Mouse (Mus musculus) left cerebral cortex, adult 8-10 months (tissue): ENCODE measurements around the gene Ccl2. TPM values are rescaled to one million over a fixed set of nuclear protein-coding genes. Genes with fewer than 3 reads are reported as not detected.

Source experiments
- DNase-seq, 2 experiments: peaks; one replicate each; pipeline ENCODE4 v3.0.0; 2022; ENCODE audit warnings: low spot score in 2 of 2
- total RNA-seq, 4 experiments: library from RNA; stranded (reverse); gene quantifications; 2 replicates each; pipeline ENCODE4 v1.2.4; 2022

The Ccl2 gene
- total RNA-seq, 4 experiments from 2014 or later = not detected

DNA sequence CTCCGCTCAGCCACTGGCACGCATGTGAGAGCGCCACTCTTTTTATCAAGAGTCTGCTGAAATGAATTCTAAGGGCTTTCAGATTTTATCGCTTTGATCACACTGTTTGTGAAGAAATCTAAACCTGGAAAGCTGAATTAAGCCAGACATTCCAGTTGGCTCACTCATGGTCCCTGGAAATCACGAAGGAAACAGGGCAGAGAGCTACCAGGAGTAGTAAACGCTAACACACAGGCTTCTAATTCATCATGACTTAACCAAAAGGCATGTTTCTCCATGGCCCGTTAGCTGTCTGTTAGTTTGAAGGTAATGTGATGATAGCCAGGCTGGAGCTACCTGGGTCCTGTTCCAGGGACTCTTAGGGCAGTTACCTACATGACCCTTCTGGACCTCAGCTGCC is 925 bp upstream of the Ccl2 start:
- no peak for DNase-seq

DNA sequence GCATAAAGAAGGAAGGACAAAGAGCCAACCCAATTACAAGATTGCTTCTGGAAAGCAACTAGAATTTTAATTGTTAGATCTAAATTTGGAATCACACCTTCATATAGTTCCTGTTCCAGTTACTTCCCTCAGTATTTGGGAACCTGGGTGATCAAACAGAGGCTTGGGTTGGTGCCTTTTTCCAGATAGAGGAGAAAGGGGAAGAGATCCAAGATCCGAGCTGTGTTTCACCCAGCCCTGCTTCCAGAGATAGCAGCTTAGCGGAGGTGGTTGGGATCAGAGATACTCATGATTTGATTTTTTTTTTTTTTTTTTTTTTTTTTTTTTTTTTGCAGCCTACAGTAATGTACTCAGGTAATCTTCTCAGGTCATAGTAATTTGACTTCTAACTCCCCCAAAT is 486 bp downstream of the Ccl2 start:
- no peak for DNase-seq

DNA sequence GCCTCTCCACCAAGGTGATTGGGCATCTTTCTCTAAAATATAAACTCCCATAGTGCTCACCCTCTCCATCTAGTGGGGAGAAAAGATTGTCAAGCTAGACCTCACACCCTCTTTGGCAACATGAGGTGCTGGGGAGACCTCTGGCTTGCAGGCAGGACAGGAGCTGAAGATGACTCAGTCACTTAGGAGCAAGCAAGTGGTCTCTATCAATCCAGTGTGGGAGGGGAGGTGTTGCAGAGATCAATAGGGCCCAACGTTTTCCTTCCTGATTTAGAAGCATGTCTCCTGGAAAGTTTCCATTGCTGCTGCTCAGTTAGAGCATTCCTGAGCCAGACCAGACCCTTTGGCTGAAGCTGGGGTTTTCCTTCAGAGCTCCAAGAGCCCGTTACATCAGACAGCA is 3.2 kb downstream of the Ccl2 start, which contains the start of gene Gm17268:
Gene Gm17268, minus strand, starts transcription at position 28 of the 400 bp plus-strand sequence.
- no peak for DNase-seq

DNA sequence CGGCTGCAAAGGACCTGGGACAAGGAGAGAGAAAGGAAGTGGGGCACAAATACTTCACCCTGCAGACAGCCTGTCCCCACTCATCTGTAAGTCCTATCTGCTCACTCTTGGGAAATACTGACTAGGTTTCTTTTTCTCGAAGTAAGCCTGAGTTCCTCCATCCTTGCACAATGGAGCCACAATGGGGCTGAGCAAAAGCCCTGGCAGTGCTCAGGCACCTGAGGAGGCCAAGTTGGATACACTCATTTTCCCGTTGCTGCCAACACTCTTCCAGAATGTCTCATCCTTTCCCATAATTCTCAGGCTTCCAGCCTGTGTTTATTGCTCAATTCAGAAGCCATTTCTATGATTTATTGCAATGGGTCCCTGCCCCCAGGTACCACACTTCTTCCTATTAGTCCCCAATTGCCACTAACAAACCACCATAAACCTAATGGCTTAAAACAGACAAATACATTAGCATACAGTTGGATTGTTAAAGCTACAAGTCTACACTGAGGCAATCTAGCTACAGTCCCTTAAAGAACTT is 3.8 kb downstream of the Ccl2 start:
- no peak for DNase-seq

DNA sequence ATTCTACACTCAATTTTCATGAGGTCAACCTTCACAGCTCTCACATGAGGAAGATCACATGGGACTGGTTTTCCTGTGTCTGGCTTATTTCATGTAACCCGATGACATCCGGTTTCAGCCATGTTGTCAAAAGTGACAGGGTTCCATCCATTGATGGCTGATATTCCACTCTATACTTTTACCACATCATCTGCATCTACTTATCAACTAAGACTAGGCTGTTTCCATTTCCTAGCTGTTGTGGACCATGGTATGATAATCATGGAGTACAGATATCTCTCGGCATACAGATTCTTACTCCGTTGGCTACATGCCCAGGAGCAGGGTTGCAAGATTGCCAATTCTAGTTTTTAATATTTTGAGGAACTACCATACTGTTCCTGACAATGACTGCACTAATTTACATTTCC is 6.3 kb downstream of the Ccl2 start:
- no peak for DNase-seq

DNA sequence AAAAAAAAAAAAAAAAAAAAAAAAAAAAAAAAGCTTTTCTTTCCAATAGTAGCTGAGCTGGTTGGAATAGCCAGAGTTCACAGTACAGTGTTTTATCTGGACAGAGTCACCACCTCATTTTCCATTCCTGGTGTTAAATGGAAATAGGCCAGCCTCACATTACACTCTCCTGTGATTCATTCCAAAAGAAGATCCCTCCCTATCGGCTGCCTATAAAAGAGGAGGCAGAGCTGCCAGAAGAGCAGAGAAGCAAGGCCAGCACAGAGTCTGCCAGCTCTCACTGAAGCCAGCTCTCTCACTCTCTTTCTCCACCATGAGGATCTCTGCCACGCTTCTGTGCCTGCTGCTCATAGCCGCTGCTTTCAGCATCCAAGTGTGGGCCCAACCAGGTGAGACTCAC is 10.1 kb downstream of the Ccl2 start, which contains the start of gene Ccl7:
Gene Ccl7, plus strand, starts transcription at position 242 of the 400 bp plus-strand sequence.
- DNase-seq = no peak

DNA sequence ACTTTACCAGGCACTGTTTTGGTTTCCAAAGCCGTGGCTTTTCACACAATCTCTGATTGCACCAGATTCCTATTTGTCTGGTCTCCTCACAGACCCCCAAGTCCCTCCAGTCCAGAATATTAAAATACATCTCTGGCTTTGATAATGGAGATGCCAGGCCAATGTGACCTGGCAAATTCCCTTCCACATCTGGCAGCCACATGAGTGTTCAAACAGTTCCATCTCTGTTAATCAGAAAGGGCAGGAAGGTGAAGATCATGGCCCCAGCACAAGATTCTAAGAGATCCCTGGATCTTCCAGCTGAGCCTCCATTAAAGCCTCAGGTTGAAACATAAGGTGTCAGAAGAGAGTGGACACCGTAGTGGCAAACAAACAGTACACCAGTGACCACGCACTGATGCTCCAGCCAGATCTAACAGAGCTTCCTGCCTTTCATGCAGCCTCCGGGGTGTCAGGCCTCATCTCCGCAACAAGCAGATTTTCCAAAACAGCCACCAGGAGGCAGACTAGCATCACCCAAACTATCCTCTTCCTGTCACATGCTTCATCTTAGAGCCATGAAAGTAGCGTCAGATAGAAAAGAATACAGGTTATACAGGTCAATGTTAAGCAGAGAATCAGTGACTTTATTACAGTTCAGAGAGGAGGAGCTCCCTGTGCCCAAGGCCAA is 12.5 kb downstream of the Ccl2 start:
- no peak for DNase-seq

DNA sequence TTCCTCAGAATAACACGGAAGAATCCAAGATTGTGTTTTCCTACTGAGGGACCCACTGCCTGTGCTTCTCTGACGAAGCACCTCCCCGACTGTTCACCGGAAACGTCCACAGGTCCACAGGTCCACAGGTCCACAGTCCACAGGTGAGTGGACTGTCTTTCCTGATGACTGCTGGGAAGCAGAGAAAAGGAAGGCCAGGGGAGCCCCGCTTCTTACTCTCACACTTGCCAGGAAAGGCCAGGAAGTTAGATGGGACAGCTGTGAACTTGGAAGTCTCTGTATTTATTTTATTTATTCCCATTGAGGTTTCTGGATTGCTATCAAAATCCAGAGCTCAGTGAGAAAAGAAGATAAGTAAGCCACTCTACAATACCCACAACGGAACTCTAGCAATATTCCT is 18.5 kb downstream of the Ccl2 start:
- DNase-seq = no peak

DNA sequence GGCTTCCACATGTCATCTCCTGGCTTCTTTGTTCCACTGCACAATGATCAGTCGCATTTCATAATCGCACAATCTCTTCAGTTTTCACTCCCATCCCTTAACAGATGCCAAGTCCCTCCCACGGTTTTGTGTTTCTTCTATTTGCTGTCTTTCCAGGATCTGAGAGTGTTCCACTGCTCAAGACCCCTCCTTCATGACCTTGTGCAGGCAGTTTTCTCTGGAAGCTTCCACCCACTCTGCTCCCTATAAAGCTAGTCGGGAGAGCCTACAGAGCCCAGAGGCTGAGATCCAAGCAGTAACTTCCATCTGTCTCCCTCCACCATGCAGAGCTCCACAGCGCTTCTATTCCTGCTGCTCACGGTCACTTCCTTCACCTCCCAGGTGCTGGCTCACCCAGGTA is 22.3 kb downstream of the Ccl2 start, which contains the start of gene Ccl11:
Gene Ccl11, plus strand, starts transcription at position 178 of the 400 bp plus-strand sequence.
- DNase-seq = peak in 1 of 2 experiments; percentile 30

DNA sequence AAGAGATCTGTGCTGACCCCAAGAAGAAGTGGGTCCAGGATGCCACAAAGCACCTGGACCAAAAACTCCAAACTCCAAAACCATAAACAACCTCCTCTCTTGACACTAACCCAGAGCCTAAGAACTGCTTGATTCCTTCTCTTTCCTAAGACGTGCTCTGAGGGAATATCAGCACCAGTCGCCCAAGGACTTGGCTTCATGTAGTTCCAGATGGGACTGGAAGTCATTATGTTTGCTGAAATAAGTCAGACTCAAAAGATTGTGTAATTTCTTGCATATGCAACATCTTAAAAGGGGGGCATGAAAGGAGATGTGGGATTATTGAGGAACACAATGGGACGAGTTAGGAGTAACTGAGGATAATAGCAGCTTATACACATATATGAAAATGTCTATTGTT is 26.9 kb downstream of the Ccl2 start:
- DNase-seq = no peak

DNA sequence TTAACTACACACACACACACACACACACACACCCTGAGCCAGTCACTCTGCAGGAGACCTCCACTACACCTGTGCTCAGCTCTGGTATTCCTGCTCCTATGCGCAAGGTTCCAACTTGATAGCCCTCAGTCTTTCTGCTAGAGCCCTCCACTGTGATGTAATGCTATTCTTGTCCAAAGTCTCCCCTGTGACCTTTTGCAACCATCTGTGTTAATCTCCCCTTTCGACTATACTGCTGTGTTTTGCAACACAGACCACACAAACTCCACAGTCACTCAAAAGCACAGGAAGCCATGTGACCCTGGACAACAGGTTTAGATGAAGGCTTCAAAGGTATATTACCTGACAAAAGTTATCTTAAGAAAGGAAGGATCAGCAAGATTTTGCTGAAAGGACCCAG is 28.1 kb downstream of the Ccl2 start:
- no peak for DNase-seq

DNA sequence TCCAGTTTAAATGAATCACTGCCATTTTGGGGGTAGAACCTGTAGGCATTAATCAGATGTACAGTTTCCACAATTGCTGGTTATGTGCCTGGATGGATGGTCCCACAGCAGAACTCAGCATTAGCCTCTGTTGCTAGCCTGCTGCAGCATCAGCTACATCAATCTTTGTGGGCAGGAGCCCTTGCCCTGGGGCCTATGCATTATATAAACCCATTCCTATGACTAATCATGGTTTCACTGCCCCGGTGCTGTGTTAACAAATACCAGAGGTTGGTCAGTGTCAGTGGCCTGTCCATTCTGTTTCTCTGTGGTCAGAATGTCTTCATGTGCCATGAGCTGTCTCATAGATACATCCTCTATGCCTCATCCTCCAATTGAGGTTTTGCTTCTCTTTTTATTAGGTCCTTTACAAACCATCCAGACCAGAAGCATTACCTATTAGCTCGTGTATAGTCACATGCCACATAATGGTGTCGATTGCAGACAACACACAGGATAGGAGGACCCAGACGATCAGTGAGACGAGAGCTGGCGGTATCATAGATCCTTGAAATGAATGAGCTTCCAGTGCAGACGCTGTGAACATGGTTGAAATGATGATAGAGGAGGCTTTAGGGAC is 31.7 kb downstream of the Ccl2 start:
- no peak for DNase-seq

DNA sequence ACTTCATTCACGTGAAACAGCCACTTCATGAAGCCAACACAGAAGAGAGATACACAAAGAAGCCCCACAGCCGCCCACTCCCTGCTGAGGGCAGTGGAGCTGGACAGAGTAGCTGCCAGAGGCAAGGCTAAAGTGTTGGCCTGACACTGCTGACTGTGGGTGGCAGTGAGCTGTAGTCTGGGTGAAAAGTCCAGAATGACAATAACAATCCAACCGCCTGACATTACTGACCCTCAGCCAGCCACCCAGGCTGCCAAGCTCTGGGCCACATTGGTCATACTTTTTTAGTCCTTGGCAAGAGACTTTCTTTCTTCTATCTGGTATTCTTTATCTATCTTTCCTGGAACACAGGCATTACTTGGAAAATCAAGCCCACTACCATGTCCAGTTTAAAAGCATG is 35.7 kb downstream of the Ccl2 start:
- no peak for DNase-seq

DNA sequence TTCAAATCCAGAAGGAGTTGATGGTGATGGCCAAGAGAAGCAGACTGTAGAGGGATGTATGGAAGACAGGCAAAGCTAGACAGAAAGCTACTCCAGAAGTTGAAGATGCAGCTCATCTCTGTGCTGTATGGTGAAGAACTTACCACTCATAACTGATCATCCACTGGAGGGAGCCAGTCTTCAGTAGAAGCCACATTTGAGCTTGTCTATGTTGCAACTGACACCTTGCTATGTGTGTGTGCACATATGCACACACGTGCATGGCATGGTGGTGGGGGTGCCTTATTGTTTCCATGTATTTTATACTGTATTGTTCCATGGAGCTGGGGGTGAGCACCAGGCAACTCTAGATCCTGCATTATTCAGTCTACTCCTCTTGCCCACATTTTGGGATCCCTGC is 37.0 kb downstream of the Ccl2 start:
- DNase-seq = no peak

DNA sequence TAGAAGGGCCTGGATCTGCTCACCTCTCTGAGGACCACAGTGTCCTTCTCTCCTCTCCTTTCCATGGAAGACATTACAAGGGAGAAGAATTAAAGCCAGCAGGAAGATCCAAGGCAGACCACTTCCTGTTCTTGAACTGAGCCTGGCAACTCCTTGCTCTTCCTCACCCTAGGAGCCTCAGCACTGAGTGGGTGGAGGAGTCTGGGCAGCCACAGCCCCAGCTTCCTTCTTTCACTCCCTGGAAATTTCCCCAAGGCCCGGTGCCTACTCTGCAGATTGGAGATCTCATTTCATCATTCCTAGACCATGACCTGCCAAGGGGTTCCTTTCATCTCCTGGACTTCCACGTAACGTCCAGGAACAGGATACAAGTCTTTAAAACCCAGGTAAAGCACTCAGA is 37.6 kb downstream of the Ccl2 start:
- DNase-seq = no peak

DNA sequence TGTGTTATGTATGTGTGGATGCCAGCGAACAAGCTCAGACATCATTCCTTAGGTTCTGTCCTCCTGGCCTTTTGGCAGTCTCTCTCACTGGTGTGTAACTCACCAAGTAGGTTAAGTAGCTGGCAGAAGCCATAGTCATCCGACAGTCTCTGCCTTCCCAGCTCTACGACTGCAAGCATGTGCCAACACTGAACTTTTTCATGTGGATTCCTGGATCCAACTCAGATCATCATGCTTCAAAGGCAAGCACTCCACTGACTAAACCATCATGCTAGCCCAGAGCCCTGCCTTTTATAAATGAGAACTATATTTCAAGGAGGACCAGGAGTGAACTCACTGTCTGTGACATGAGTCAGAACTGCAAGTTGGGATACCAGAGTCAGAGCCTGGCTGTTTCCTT is 38.3 kb downstream of the Ccl2 start:
- no peak for DNase-seq

DNA sequence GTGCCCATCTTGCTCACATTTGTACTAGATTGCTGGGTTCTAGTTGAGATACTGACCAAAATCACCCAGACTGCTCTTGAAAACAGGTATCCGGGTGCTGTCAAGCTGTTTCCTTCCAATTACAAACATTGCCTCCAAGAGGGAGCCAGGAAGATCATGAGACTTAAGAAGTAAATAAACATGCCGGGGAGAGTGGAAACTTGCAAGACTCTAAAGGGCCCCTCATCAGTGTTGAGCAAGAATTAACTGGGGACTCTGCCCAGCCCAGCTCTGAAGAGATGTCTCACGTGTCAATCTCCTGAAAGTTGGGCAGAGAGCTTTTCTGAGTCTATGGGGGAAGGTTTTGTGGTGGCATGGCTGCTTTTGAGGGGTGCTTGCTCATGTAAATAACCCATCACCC is 41.7 kb downstream of the Ccl2 start:
- DNase-seq = no peak

DNA sequence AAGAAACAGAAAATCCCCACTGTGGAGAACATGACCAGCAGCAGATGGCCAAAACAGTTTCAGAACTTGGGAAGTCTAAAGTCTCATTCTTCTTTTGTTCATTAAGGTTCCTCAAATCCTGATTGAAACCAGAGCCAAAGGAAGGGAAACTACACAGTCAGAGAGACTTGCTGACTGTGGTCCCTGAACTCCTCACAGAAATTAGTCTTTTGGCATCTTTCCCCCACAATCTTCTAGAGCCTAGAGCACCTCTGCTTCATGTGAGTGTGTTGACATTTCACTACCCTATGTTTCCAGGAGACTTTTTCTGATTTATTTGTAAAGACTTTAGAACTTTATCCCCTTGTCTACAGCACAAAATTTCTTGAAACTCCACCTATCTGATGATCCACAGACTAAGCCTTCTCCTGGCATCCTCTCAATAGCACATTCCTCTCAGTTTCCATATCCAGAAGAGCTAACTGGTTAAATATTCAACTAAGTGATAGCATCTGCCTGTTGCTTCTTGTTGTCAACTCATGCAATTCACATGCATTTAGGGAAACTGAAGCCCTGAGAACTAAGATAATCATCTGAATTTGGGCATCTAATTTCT is 42.9 kb downstream of the Ccl2 start:
- no peak for DNase-seq

DNA sequence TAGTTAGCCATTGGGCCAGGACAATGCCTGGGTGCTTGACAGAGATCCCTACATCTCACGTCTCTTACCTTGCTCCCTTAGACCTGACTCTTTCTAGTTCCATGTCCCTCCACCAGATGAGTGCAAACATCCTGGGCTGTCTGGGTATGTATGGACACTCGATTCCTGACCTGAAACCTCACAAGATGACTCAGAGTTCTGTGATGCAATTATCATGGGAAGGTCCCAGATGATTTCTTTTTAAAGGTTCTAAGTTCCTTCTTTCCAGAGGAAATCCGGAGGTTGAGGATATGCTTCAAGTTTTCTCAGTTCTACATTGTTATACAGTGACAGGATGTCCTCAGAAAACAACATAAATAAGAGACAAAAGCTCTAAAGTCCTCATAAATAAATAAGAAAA is 45.5 kb downstream of the Ccl2 start:
- no peak for DNase-seq

DNA sequence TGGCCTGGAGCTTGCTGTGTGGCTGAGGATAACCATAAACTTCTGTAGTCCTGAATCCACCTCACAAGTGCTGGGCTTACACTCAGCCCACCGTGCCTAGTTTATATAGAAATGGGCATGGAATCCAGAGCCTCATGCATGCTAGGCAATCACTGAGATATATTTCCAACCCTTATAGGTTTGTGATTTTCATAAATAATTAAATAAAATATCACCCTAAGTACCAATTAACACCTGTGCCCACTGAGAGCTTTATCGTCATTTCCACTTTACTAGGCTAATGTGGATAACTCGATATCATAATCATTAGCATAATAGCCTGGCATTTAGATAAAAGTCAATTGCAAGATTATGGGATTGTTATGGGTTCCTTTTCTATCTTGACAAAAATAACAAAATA is 49.0 kb downstream of the Ccl2 start:
- no peak for DNase-seq
